Mouse (Mus musculus) embryo, embryonic 11 days (tissue): ENCODE measurements around the gene Carnmt1.

Source experiments
- DNase-seq: peaks from one replicate; pipeline ENCODE4 v3.0.0-alpha.2; 2015

Carnmt1 gene

DNA sequence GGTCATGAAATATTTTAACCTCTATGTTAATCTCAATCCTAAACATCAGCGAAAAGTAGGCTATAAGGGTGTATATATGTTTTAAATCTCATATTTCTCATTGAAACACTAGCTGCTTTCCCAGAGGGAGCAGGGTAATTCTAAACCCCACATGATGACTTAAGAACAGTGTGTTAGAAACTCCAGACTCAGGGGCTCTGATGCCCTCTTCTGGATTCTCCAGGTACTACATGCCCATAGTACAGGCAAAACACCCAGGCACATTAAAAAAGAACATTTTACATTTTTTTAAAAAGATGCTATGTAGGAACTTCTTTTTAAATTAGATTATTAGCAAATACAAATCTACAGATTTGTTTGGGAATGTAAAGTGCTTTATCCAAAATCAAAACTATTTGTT is 45.8 kb downstream of the Carnmt1 start:
- DNase-seq, result peak; percentile 77

DNA sequence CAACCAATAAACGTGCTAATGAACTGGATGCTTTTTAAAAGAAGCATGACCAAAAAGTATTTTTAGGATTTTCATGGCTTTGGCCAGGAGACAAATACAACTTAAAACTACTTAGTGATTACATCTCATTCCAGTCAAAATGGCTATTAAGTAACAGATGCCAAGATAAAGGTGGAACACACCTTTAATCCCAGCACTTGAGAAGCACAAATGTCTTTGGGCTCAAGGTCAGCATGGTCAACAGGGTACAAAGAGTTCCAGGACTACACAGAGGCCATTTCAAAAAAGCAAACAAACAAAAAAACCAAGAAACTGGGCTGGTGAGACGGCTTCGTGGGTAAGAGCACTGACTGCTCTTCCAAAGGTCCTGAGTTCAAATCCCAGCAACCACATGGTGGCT is 49.8 kb downstream of the Carnmt1 start:
- no peak for DNase-seq

- DNase-seq, result no peak
Measured at GRCm38 (mm10) chr19:18725186-18725585, 54.6 kb downstream of the Carnmt1 start.

- no peak for DNase-seq
Measured at GRCm38 (mm10) chr19:18730255-18730654, 59.7 kb downstream of the Carnmt1 start.

DNA sequence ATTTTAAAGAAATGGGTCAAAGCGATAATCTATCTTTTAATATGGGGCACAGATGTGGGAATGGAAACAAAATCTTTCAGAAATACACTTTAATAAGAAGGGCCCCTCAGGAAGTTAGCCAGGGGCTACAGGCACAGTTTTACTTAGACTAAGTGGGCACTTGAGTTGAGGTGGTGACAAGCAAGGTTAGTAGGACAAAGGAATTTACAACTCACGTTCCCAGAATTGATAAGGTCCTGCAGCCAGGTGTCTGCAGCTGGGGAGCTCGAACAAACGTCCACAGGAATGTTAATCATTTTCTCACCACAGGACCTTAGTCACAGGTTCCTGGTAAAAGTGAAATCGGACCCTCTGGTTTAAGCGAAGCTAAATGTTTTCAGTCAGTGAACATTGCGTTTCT is 60.5 kb downstream of the Carnmt1 start:
- no peak for DNase-seq

GRCm38 (mm10) chr19:18735901-18736300 is 65.3 kb downstream of the Carnmt1 start:
- DNase-seq, result no peak

GRCm38 (mm10) chr19:18739146-18739545 is 68.6 kb downstream of the Carnmt1 start:
- DNase-seq, result no peak

- DNase-seq, result no peak
Measured at GRCm38 (mm10) chr19:18743946-18744345, 73.4 kb downstream of the Carnmt1 start.

DNA sequence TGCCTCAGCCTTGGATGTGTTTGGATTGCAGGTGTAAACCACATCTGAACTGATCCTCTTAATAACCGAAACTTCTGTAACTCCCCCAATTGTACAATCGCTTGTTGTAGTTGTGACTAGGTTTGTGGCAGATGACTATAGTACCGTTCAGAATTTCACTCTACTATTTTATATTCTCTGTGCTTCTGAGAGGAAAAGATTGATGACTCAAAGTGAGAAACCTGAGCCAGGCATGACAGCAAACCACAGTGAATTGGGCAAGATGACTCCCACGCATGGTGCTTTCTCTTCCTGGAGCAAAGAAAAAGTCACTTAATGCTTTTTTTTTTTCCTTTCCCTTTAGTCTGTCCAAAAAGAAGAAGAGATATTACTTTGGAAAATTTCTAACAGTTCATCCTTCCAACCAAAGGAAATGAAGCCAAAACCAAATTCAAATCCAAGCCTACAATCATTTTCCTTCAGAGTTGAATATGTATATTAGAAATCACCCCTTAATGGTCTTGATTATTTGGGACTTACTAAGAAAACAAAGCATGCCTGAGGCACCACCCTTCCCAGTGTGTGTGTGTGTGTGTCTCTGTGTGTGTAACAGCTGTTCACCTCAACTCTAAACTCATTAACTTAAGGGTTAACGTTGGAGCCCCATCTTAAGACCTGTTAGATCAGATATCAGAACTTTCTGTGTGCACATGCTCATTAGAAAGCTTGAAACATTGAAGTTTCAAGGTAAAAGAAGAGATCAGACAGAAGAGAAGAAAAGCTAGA is 76.2 kb downstream of the Carnmt1 start:
- no peak for DNase-seq

DNA sequence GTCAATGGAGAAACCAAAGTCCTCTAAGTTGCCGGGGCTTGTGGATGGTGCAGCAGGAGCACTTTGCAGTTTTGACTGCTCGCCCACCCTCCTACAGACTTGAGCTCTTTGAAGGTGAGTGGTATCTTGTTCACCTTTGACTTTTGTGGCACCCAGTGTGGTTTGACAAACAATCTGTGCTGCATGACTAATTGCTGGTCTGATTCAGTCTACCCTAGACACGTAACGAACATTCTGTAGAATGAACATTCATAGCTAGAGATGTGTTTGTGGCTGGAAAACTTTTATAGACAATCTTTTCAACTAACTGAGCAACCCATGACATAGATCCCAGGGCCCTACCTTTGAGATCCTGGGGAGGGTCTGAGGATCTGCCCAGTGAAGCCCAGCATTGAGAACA is 76.8 kb downstream of the Carnmt1 start:
- DNase-seq, result no peak

GRCm38 (mm10) chr19:18749598-18750339 is 79.2 kb downstream of the Carnmt1 start, which contains the start of gene Trpm6:
Gene Trpm6, plus strand, starts transcription at chr19:18749983.
- peak; percentile 32 for DNase-seq
